Mouse (Mus musculus): ENCODE measurements around the gene Fth1.

DNA sequence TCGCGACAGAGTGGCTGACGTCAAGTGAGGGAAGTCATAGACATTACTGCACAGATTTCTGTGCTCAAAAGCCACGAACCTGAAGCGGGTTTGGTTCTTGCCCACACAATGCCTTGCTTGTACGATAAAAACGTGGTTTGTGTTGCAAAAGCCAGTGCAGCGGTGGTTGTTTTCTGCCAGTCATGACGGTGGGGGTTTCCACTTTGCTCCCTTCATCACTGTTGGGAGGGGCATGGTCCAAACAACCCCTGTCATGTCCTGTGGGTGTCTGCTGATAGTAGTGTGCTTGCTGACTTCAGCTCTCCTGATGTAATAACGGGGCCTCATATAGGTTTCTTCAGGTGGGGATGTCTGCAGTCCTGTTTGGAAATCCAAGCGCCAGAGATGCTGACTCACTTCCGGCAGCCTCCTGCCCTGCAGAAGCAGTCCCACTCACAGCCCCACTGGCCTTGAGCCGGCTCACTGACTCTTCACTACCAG, 41.5 kb upstream of the Fth1 start:
- TF ChIP-seq CTCF (IDR thresholded peaks at IDR 0.05; ENCODE audit: low read depth, low read length) (no peak), GATA1 (IDR thresholded peaks at IDR 0.05; ENCODE audit: borderline replicate concordance, low read length) (no peak)

Data from G1E (cell line).